13 mouse cellular contexts compared by ENCODE assay signal in the genomic region with DNA sequence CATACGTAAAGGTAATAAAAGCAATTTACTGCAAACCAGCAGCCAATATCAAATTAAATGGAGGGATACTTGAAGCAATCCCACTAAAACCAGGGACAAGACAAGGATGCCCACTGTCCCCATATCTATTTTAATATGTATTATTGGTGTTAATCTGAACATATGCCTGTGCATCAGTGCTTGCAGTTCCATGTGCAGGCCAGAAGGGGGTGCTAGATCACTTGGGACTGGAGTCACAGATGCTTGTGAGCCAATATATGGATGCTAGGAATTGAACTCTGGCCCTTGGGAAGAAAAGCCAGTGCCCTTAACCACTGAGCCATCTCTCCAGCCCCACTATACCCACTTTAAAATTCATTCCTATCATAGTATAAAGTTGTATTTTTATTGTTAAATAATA. TPM values are rescaled to one million over a fixed set of nuclear protein-coding genes. Genes with fewer than 3 reads are reported as not detected.
A peak's percentile ranks its signal among the peaks of the same experiment; 100 is the strongest.
DNase-seq lines count a peak whose midpoint lies in the region; ATAC-seq and TF ChIP-seq lines count a peak whose summit lies in the region.
"Had no signal": no experiment of that assay in that cellular context is flagged by ENCODE, and none has a peak within 500 bp of the region (broad histone marks: within the 10 kb centered on the region; RNA-seq: fewer than 3 reads in every experiment).

No protein-coding gene starts in this region.

- no peak overlapping the region for H3K27ac ChIP-seq in kidney, adult 2 months (ENCODE audit: insufficient read depth, low read depth, low read length)
- no peak overlapping the region for H3K27ac ChIP-seq in kidney, embryonic 15.5 days
- no peak overlapping the region for H3K27ac ChIP-seq in stomach, postnatal 0 days (replicated peaks)
- H3K27ac ChIP-seq: lung, embryonic 15.5 days had no signal

- ATAC-seq in kidney, embryonic 15.5 days (replicated peaks; ENCODE audit: low FRiP score), result no peak
- no peak for ATAC-seq in stomach, postnatal 0 days (ENCODE audit: low FRiP score, low TSS enrichment)

- no peaks in the 10 kb centered on the region for H3K27me3 ChIP-seq in kidney, adult 2 months (replicated peaks; ENCODE audit: control insufficient read depth, insufficient read depth, low read length)
- H3K27me3 ChIP-seq in kidney, embryonic 15.5 days, result no peaks in the 10 kb centered on the region
- H3K27me3 ChIP-seq in stomach, postnatal 0 days (ENCODE audit: control insufficient read depth, insufficient read depth, low read length), result no peaks in the 10 kb centered on the region
- H3K27me3 ChIP-seq: lung, embryonic 15.5 days had no signal

- H3K9me3 ChIP-seq in kidney, embryonic 15.5 days (replicated peaks), result no peaks in the 10 kb centered on the region
- H3K9me3 ChIP-seq in stomach, postnatal 0 days (ENCODE audit: control insufficient read depth, low read length), result no peaks in the 10 kb centered on the region
- H3K9me3 ChIP-seq: lung, embryonic 15.5 days had no signal

- H3K4me2 ChIP-seq in kidney, embryonic 15.5 days, result no peak overlapping the region
- no peak overlapping the region for H3K4me2 ChIP-seq in stomach, postnatal 0 days (replicated peaks; ENCODE audit: low read depth)
- H3K4me2 ChIP-seq: lung, embryonic 15.5 days had no signal

- TF ChIP-seq CTCF in kidney, adult 2 months (conservative IDR thresholded peaks at IDR 0.05; ENCODE audit: insufficient read depth, insufficient read length, low read depth, low read length), result peak; percentile 53
- TF ChIP-seq CTCF in stomach, postnatal 0 days (IDR thresholded peaks at IDR 0.05; ENCODE audit: low read depth), result peak; percentile 61

- WGBS in kidney, adult 2 months, result 88% methylated on average over 1 of the region's 1 CpGs
- 81% methylated on average over 1 of the region's 1 CpGs for WGBS in kidney, embryonic 15.5 days
- WGBS in stomach, postnatal 0 days, result 97% methylated on average over 1 of the region's 1 CpGs

- no peaks in the 10 kb centered on the region for H3K36me3 ChIP-seq in kidney, adult 2 months (ENCODE audit: control insufficient read depth, insufficient read depth, low read length)
- no peaks in the 10 kb centered on the region for H3K36me3 ChIP-seq in kidney, embryonic 15.5 days
- no peaks in the 10 kb centered on the region for H3K36me3 ChIP-seq in stomach, postnatal 0 days (ENCODE audit: control insufficient read depth, insufficient read depth, low read length)
- H3K36me3 ChIP-seq: lung, embryonic 15.5 days had no signal

- H3K4me1 ChIP-seq in kidney, adult 2 months (ENCODE audit: control insufficient read depth, insufficient read depth, low read length), result no peaks in the 10 kb centered on the region
- no peaks in the 10 kb centered on the region for H3K4me1 ChIP-seq in kidney, embryonic 15.5 days
- no peaks in the 10 kb centered on the region for H3K4me1 ChIP-seq in stomach, postnatal 0 days (replicated peaks; ENCODE audit: control insufficient read depth, insufficient read depth)
- H3K4me1 ChIP-seq: lung, embryonic 15.5 days had no signal

- no peak overlapping the region for H3K4me3 ChIP-seq in kidney, adult 2 months (ENCODE audit: insufficient read depth, low read depth, low read length)
- H3K4me3 ChIP-seq in kidney, embryonic 15.5 days (replicated peaks), result no peak overlapping the region
- H3K4me3 ChIP-seq in stomach, postnatal 0 days (ENCODE audit: low read depth, low read length), result no peak overlapping the region
- H3K4me3 ChIP-seq: erythroblast, embryonic 14.5 days; lung, embryonic 15.5 days had no signal

- no peak for TF ChIP-seq EP300 in stomach, postnatal 0 days (optimal IDR thresholded peaks at IDR 0.05)

- H3K9ac ChIP-seq in kidney, embryonic 15.5 days, result no peak overlapping the region
- H3K9ac ChIP-seq in stomach, postnatal 0 days (ENCODE audit: low read length), result no peak overlapping the region
- H3K9ac ChIP-seq: lung, embryonic 15.5 days had no signal

- no peak for TF ChIP-seq POLR2A in kidney, adult 2 months (IDR thresholded peaks at IDR 0.05; ENCODE audit: low read depth, low read length)

- no peak for DNase-seq in kidney, adult 2 months
- DNase-seq in thymus, postnatal 14 days, result peak; percentile 2
- DNase-seq in thymus, postnatal 25 days, result no peak
- peak; percentile 13 for DNase-seq in c-Kit-positive CD71-positive TER-119-negative erythroid progenitor cells, embryonic 14.5 days (ENCODE audit: low read depth)
- DNase-seq in stomach, postnatal 0 days (ENCODE audit: low spot score), result no peak
- DNase-seq in spleen, adult 18-20 months, result no peak
- DNase-seq in right cerebral cortex, adult 18-20 months, result no peak
- DNase-seq: adrenal gland, postnatal 25 days; heart, postnatal 14 days; kidney, adult 11 months had no signal

RNA-seq across cellular contexts. Expression of a gene that starts 55.9 kb away (rescaled TPM):
- polyA plus RNA-seq in kidney, adult 2 months (2012; rRNA removed), result 0.75 and 0.86 TPM in 2 replicates
- polyA plus RNA-seq in kidney, embryonic 15.5 days (2015; fragmentation: Nextera tagmentation; extraction: Ambion mirVana), result 1.9 and 2.2 TPM in 2 replicates
- polyA plus RNA-seq in stomach, postnatal 0 days (2015; fragmentation: Nextera tagmentation; extraction: Ambion mirVana), result 0.99 and 1.0 TPM in 2 replicates
- polyA plus RNA-seq: erythroblast, embryonic 14.5 days had no signal

Comparison
In these comparisons a context has a peak if more than half of its experiments do, and no peak if none do; other contexts are left out.
1. DNase-seq: peak in thymus, postnatal 14 days (single experiment) and c-Kit-positive CD71-positive TER-119-negative erythroid progenitor cells, embryonic 14.5 days (single experiment); none in kidney, adult 2 months (single experiment), thymus, postnatal 25 days (single experiment), stomach, postnatal 0 days (single experiment), spleen, adult 18-20 months (0 of 2) and right cerebral cortex, adult 18-20 months (single experiment).